Mouse (Mus musculus) lung, adult 18-20 months (tissue): ENCODE measurements around the gene Vwa1.
"Not testable (repeated sequence)": the region's sequence is repeated elsewhere in the genome, so short reads cannot be mapped to it uniquely, and the experiment has no call there.

Source experiments
- DNase-seq, 2 experiments: peaks; one replicate each; pipeline ENCODE4 v3.0.0; 2022; ENCODE audit warnings: mixed read lengths in 2 of 2

The Vwa1 gene

GRCm38 (mm10) chr4:155774280-155774754 is at the start of gene Vwa1:
Gene Vwa1, minus strand, starts transcription at chr4:155774698.
- peak; percentile 91 to 94 for DNase-seq

GRCm38 (mm10) chr4:155823443-155823842 is 48.9 kb upstream of the Vwa1 start:
- DNase-seq: no peak

GRCm38 (mm10) chr4:155821025-155821424 is 46.5 kb upstream of the Vwa1 start:
- no peak for DNase-seq

- DNase-seq: no peak
These were observed 43.0 kb upstream of the Vwa1 start for GRCm38 (mm10) chr4:155817533-155817932.

- DNase-seq: peak in 1 of 2 experiments; percentile 20
These were observed 38.2 kb upstream of the Vwa1 start for GRCm38 (mm10) chr4:155812665-155813181.

GRCm38 (mm10) chr4:155811929-155812664 is 37.6 kb upstream of the Vwa1 start, which contains the start of gene Ccnl2:
Gene Ccnl2, plus strand, starts transcription at chr4:155812489.
- DNase-seq: peak; percentile 95 to 96

GRCm38 (mm10) chr4:155807841-155808240 is 33.3 kb upstream of the Vwa1 start:
- DNase-seq: no peak

GRCm38 (mm10) chr4:155803340-155804041 is 29.0 kb upstream of the Vwa1 start:
- peak; percentile 94 to 95 for DNase-seq

GRCm38 (mm10) chr4:155802741-155803339 is 28.3 kb upstream of the Vwa1 start, which contains the start of gene Mrpl20:
Gene Mrpl20, plus strand, starts transcription at chr4:155802878.
- DNase-seq: no peak

- no peak for DNase-seq
These were observed 27.6 kb upstream of the Vwa1 start for GRCm38 (mm10) chr4:155802075-155802474.

- DNase-seq: no peak
These were observed 19.2 kb upstream of the Vwa1 start for GRCm38 (mm10) chr4:155793730-155794129.

GRCm38 (mm10) chr4:155791240-155791933 is 16.9 kb upstream of the Vwa1 start:
- DNase-seq: no peak

GRCm38 (mm10) chr4:155790650-155791161 is 16.2 kb upstream of the Vwa1 start:
- DNase-seq: peak in 1 of 2 experiments; percentile 57

GRCm38 (mm10) chr4:155790021-155790489 is 15.6 kb upstream of the Vwa1 start, which contains the start of gene Ankrd65:
Gene Ankrd65, plus strand, starts transcription at chr4:155790439.
- DNase-seq: no peak

GRCm38 (mm10) chr4:155788833-155789232 is 14.3 kb upstream of the Vwa1 start:
- not testable (repeated sequence) for DNase-seq

- DNase-seq: no peak
These were observed 13.8 kb upstream of the Vwa1 start for GRCm38 (mm10) chr4:155788300-155788699.

GRCm38 (mm10) chr4:155785819-155786218 is 11.3 kb upstream of the Vwa1 start, which contains the start of gene Tmem88b:
Gene Tmem88b, minus strand, starts transcription at chr4:155785874.
- DNase-seq: no peak

- DNase-seq: no peak
These were observed 10.7 kb upstream of the Vwa1 start for GRCm38 (mm10) chr4:155785246-155785645.

- DNase-seq: peak; percentile 79
These were observed 9.7 kb upstream of the Vwa1 start for GRCm38 (mm10) chr4:155784081-155784701.

GRCm38 (mm10) chr4:155783486-155784080 is 9.1 kb upstream of the Vwa1 start:
- DNase-seq: no peak

- DNase-seq: no peak
These were observed 6.4 kb upstream of the Vwa1 start for GRCm38 (mm10) chr4:155780895-155781294.
